Mouse (Mus musculus) stomach, adult 2 months (tissue): ENCODE data around the gene Ahsa2. TPM values are rescaled to one million over a fixed set of nuclear protein-coding genes. Genes with fewer than 3 reads are reported as not detected.

Experiments
- polyA plus RNA-seq: library from polyadenylated mRNA; depleted of rRNA; stranded (reverse); fragments of >200 nt; gene quantifications from 2 replicates; pipeline ENCODE4 v1.2.3, GENCODE M21; 2012; rRNA removed

Gene Ahsa2
- polyA plus RNA-seq: 1.2 and 1.4 TPM in 2 replicates

DNA sequence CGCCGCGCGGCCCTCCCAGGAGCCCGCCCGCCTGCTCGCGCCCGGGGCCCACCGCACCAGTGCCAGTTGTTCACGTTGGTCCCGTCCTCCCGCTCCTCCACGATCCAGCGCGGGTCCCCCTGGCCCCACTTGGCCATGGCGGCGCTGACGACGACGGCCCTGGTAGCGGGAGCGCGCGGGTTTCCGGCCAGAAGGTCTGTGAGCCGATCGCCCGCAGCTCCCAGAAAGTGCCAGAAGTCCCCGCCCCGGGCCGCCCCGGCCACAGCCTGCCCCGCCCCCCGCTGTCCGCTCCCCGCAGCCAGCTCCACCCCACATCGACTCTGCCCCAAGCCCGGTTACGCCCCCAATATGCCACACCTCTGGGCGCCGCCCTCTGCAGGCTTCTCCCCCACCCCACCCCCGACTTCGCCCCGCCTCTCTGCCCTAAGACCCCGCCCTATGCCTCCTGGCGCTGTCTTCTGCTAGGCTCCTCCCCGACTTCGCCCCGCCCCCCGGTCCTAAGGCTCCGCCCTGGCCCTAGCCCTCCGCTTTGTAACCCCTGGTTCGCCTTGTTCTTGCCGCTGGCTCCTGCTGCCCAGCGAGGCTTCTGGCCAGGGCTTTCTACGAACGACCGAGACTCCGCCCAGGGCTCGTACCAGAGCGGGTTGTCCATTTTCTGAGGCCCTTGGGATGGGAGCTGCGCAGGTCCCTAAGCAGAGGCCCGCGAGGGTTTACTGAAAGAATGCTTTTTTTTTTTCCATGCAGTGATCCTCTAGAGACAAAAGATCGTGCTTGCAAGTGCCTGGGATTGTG lies at the start of gene Ahsa2:
TSS of gene Ahsa2 (minus strand) at position 313 of the 792 bp plus-strand sequence.

GRCm38 (mm10) chr11:23520473-23521205 lies 22.8 kb upstream of the Ahsa2 start, which contains the start of gene 1700093K21Rik:
TSS of gene 1700093K21Rik (minus strand) at chr11:23521155.

Other genes with a start within 250 kb of the Ahsa2 start
- 0.90 and 1.1 TPM in 2 replicates for gene Xpo1, start 242.0 kb downstream of the Ahsa2 start, polyA plus RNA-seq
- gene Usp34, start 191.1 kb downstream of the Ahsa2 start, polyA plus RNA-seq: 0.83 and 1.4 TPM in 2 replicates
- gene 1700093K21Rik, start 23.1 kb upstream of the Ahsa2 start, polyA plus RNA-seq: not detected in 2 replicates
- 0.19 and 0.22 TPM in 2 replicates for gene 0610010F05Rik, start 135.6 kb upstream of the Ahsa2 start, polyA plus RNA-seq
- 0.16 and 1.1 TPM in 2 replicates for gene Pus10, start 167.6 kb upstream of the Ahsa2 start, polyA plus RNA-seq
- 4.2 and 6.5 TPM in 2 replicates for gene Pex13, start 167.9 kb upstream of the Ahsa2 start, polyA plus RNA-seq